Mouse (Mus musculus) gastrocnemius, postnatal 25 days (tissue): ENCODE measurements at regions not wholly inside any gene's neighbourhood (a gene's known extent, or its start where the extent isn't known, plus 50 kb on each side); places are given as distances from the start of the nearest gene placed in this dataset.

Experiments
- DNase-seq: peaks from one replicate; pipeline ENCODE4 v3.0.0; 2022

- no peak for DNase-seq
Observed at GRCm38 (mm10) chr11:89145281-89145945, 71.8 kb downstream of the Gm525 start.

DNA sequence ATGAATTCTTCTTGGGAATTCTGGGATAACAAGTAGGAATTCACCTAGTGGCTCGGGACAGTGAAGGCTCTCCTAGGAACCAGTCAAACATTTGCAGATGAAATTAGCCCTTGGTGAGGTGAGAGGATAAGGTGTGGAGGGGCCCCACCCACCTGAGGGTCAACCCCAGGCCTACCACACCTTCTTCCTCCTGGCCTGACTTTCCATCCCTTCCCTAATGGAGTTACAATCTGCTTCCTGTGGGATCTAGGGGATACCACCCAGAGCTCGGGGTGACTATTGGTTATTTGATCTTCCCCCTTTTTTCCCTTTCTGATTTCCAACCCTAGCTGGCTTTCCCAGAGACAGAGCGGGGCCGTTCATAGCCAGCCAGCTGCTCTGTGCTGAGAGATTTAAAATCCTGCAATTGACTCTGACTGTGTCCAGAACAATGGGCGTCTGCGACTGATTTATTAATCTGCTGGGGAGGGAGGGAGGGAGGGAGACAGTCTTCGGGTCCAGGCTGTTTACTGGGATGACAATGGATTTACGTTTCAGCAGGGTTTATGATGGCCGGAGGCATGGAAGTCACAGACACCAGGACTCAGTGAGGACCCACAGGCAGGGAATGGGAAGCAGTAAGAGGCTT, 69.0 kb downstream of the Gm525 start:
- DNase-seq, result no peak
